Mouse (Mus musculus) C2C12 (cell line): ENCODE data around the gene Colgalt2. TPM values are rescaled to one million over a fixed set of nuclear protein-coding genes. Genes with fewer than 3 reads are reported as not detected.

Experiments used
- H3K27me3 ChIP-seq: one replicate; pipeline ENCODE4 v1.6.1; 2011; ENCODE audit not compliant: control insufficient read depth, insufficient read depth, insufficient read length
- H3K36me3 ChIP-seq: one replicate; pipeline ENCODE4 v1.6.1; 2011; ENCODE audit not compliant: control insufficient read depth, insufficient read depth
- H3K4me3 ChIP-seq: one replicate; pipeline ENCODE4 v1.5.1; 2011; ENCODE audit warnings: mild to moderate bottlenecking, control low read depth; ENCODE audit not compliant: poor library complexity, insufficient read depth, severe bottlenecking
- H3K79me2 ChIP-seq: one replicate; pipeline ENCODE4 v1.6.1; 2011; ENCODE audit not compliant: control insufficient read depth, insufficient read depth
- H3K79me3 ChIP-seq: one replicate; pipeline ENCODE4 v1.6.1; 2011; ENCODE audit warnings: low read depth, control low read depth
- H3ac ChIP-seq: one replicate; pipeline ENCODE3; 2011; ENCODE audit warnings: low read depth; ENCODE audit not compliant: control insufficient read depth, insufficient read length
- CEBPB ChIP-seq: IDR thresholded peaks from one replicate; pipeline ENCODE4 v1.6.1; 2011; ENCODE audit warnings: low read depth, mild to moderate bottlenecking, control low read depth, moderate library complexity
- CTCF ChIP-seq: IDR thresholded peaks from one replicate; pipeline ENCODE4 v1.5.1; 2011; ENCODE audit not compliant: control insufficient read depth, insufficient read depth, insufficient read length
- FOSL1 ChIP-seq: IDR thresholded peaks from one replicate; pipeline ENCODE4 v1.8.0; 2011; ENCODE audit warnings: mild to moderate bottlenecking, low read length; ENCODE audit not compliant: poor library complexity, insufficient read depth, severe bottlenecking
- MAX ChIP-seq: IDR thresholded peaks from one replicate; pipeline ENCODE4 v1.6.1; 2011; ENCODE audit warnings: mild to moderate bottlenecking, control low read depth
- MYOD1 ChIP-seq: IDR thresholded peaks from one replicate; pipeline ENCODE4 v1.6.1; 2011; ENCODE audit warnings: low read depth; ENCODE audit not compliant: control insufficient read depth, insufficient read length
- MYOG ChIP-seq: IDR thresholded peaks from one replicate; pipeline ENCODE4 v1.6.1; 2011; ENCODE audit not compliant: control insufficient read depth, insufficient read length; ENCODE audit errors: extremely low read depth
- USF1 ChIP-seq: IDR thresholded peaks from one replicate; pipeline ENCODE4 v1.6.1; 2011; ENCODE audit warnings: low read depth, mild to moderate bottlenecking, control low read depth, moderate library complexity
- polyA plus RNA-seq: library from polyadenylated mRNA; unstranded; fragments of >200 nt; fragmentation: generic; extraction: Trizol; gene quantifications from one replicate; pipeline ENCODE4 v1.2.1, GENCODE M21; 2012; ENCODE audit warnings: missing spikeins

Colgalt2 gene
- polyA plus RNA-seq, 1 experiment, result 0.02 TPM

GRCm38 (mm10) chr1:152457596-152457995, 58.0 kb downstream of the Colgalt2 start:
- H3K36me3 ChIP-seq, result no peaks in the 10 kb centered on the region
- H3K4me3 ChIP-seq, result no peak overlapping the region
- TF ChIP-seq MYOD1, result no peak
- no peak for TF ChIP-seq USF1
- no peak for TF ChIP-seq MYOG

GRCm38 (mm10) chr1:152458996-152459395, 59.4 kb downstream of the Colgalt2 start:
- no peaks in the 10 kb centered on the region for H3K79me2 ChIP-seq
- no peak overlapping the region for H3K4me3 ChIP-seq
- peaks cover 6% of the 10 kb centered on the region for H3K27me3 ChIP-seq
- no peak for TF ChIP-seq MYOD1
- H3K36me3 ChIP-seq, result no peaks in the 10 kb centered on the region
- H3K79me3 ChIP-seq, result no peaks in the 10 kb centered on the region
- H3ac ChIP-seq, result no peak overlapping the region

More at GRCm38 (mm10) chr1:152457596-152457995, 58.0 kb downstream of the Colgalt2 start:
- no peaks in the 10 kb centered on the region for H3K79me2 ChIP-seq
- no peaks in the 10 kb centered on the region for H3K79me3 ChIP-seq
- H3ac ChIP-seq, result no peak overlapping the region
- peaks cover 14% of the 10 kb centered on the region for H3K27me3 ChIP-seq

- H3K79me2 ChIP-seq, result no peaks in the 10 kb centered on the region
- H3K27me3 ChIP-seq, result peaks cover 3% of the 10 kb centered on the region
- no peaks in the 10 kb centered on the region for H3K79me3 ChIP-seq
- no peaks in the 10 kb centered on the region for H3K36me3 ChIP-seq
- no peak overlapping the region for H3K4me3 ChIP-seq
- no peak for TF ChIP-seq USF1
- no peak for TF ChIP-seq CTCF
- no peak overlapping the region for H3ac ChIP-seq
These were observed 61.3 kb downstream of the Colgalt2 start for GRCm38 (mm10) chr1:152460931-152461330.

GRCm38 (mm10) chr1:152461814-152462213, 62.2 kb downstream of the Colgalt2 start:
- Histone ChIP-seq H3K79me2 (no peaks in the 10 kb centered on the region), H3K79me3 (no peaks in the 10 kb centered on the region), H3K36me3 (no peaks in the 10 kb centered on the region), H3K4me3 (no peak overlapping the region), H3ac (no peak overlapping the region), H3K27me3 (peaks cover 3% of the 10 kb centered on the region)
- TF ChIP-seq CTCF, result no peak
- TF ChIP-seq MYOD1, result no peak
- no peak for TF ChIP-seq MAX
- TF ChIP-seq USF1, result no peak
- no peak for TF ChIP-seq CEBPB
- TF ChIP-seq MYOG, result no peak
- no peak for TF ChIP-seq FOSL1

GRCm38 (mm10) chr1:152462348-152462747, 62.7 kb downstream of the Colgalt2 start:
- no peak overlapping the region for H3K4me3 ChIP-seq
- H3K36me3 ChIP-seq, result no peaks in the 10 kb centered on the region
- peaks cover 3% of the 10 kb centered on the region for H3K27me3 ChIP-seq
- no peak overlapping the region for H3ac ChIP-seq
- TF ChIP-seq MYOG (no peak), CTCF (no peak), FOSL1 (no peak), CEBPB (no peak), MAX (no peak), MYOD1 (no peak), USF1 (no peak)
- no peaks in the 10 kb centered on the region for H3K79me3 ChIP-seq
- H3K79me2 ChIP-seq, result no peaks in the 10 kb centered on the region

GRCm38 (mm10) chr1:152466280-152466679, 66.7 kb downstream of the Colgalt2 start:
- Histone ChIP-seq H3K79me2 (no peaks in the 10 kb centered on the region), H3ac (no peak overlapping the region), H3K36me3 (no peaks in the 10 kb centered on the region), H3K79me3 (no peaks in the 10 kb centered on the region), H3K4me3 (no peak overlapping the region), H3K27me3 (no peaks in the 10 kb centered on the region)
- TF ChIP-seq MYOG, result no peak
- TF ChIP-seq MAX, result no peak
- no peak for TF ChIP-seq FOSL1
- no peak for TF ChIP-seq CTCF
- TF ChIP-seq MYOD1, result no peak
- no peak for TF ChIP-seq CEBPB
- no peak for TF ChIP-seq USF1
